Mouse (Mus musculus) CH12.LX (cell line): ENCODE measurements at regions not wholly inside any gene's neighbourhood (a gene's known extent, or its start where the extent isn't known, plus 50 kb on each side); places are given as distances from the start of the nearest gene placed in this dataset.

Experiments
- DNase-seq: peaks from one replicate; pipeline ENCODE4 v3.0.0-alpha.2; 2013; ENCODE audit errors: extremely low read depth
- H3K27ac ChIP-seq: 2 replicates; pipeline ENCODE4 v1.5.1; 2012; ENCODE audit warnings: low read depth, mild to moderate bottlenecking, control low read depth, moderate library complexity; ENCODE audit not compliant: insufficient read depth
- H3K27me3 ChIP-seq: replicated peaks from 2 replicates; pipeline ENCODE3; 2012; ENCODE audit warnings: inconsistent platforms
- H3K36me3 ChIP-seq, 2 experiments: replicated peaks in 1 of 2; 2 replicates each; pipeline versions ENCODE3 to v1.6.1; 2012; ENCODE audit warnings: inconsistent platforms in 1 of 2, low read length in 1 of 2, mild to moderate bottlenecking in 1 of 2, mixed read lengths in 1 of 2, moderate library complexity in 1 of 2; ENCODE audit not compliant: control insufficient read depth in 1 of 2, insufficient read depth in 1 of 2
- H3K4me1 ChIP-seq, 2 experiments: 2 replicates each; pipeline ENCODE4 v1.6.1; 2012; ENCODE audit warnings: inconsistent platforms in 1 of 2, moderate library complexity in 1 of 2; ENCODE audit not compliant: insufficient read depth in 2 of 2, control insufficient read depth in 1 of 2
- H3K4me2 ChIP-seq: 2 replicates; pipeline ENCODE4 v1.6.1; 2012; ENCODE audit warnings: low read depth, mild to moderate bottlenecking, control low read depth; ENCODE audit not compliant: poor library complexity, insufficient read depth, severe bottlenecking
- H3K4me3 ChIP-seq, 3 experiments: fragments of 150-350 bp in 1 of 3; sonication (generic) in 1 of 3; replicated peaks in 1 of 3; 2 replicates each; pipeline versions ENCODE3 to v1.5.1; 2011 to 2012; ENCODE audit warnings: low read depth in 2 of 3, low read length in 2 of 3, mild to moderate bottlenecking in 2 of 3, moderate library complexity in 2 of 3, control low read depth in 1 of 3, improper control_type of control experiment in 1 of 3, inconsistent platforms in 1 of 3, mixed read lengths in 1 of 3; ENCODE audit not compliant: poor library complexity in 1 of 3
- H3K79me2 ChIP-seq: replicated peaks from 2 replicates; pipeline ENCODE4 v1.6.1; 2012; ENCODE audit warnings: mild to moderate bottlenecking, moderate library complexity; ENCODE audit not compliant: control insufficient read depth, poor library complexity, insufficient read depth, severe bottlenecking; ENCODE audit errors: extremely low read depth
- H3K9ac ChIP-seq: 2 replicates; pipeline ENCODE4 v1.6.1; 2012; ENCODE audit warnings: low read depth, mild to moderate bottlenecking, control low read depth, moderate library complexity; ENCODE audit not compliant: insufficient read depth
- H3K9me3 ChIP-seq: replicated peaks from 2 replicates; pipeline ENCODE3; 2012; ENCODE audit warnings: low read length, inconsistent platforms, mixed read lengths
- CHD1 ChIP-seq: IDR thresholded peaks from 2 replicates; pipeline ENCODE4 v1.6.1; 2012; ENCODE audit warnings: low read depth, low read length, improper control_type of control experiment, inconsistent platforms
- ELF1 ChIP-seq: IDR thresholded peaks from 2 replicates; pipeline ENCODE4 v1.6.1; 2014; ENCODE audit warnings: low read depth, mild to moderate bottlenecking, inconsistent platforms, low read length, improper control_type of control experiment
- EP300 ChIP-seq: IDR thresholded peaks from 2 replicates; pipeline ENCODE4 v1.6.1; 2011; ENCODE audit warnings: low read length, improper control_type of control experiment
- GABPA ChIP-seq: IDR thresholded peaks from 2 replicates; pipeline ENCODE4 v1.6.1; 2012; ENCODE audit warnings: low read depth, low read length, improper control_type of control experiment, inconsistent platforms; ENCODE audit not compliant: insufficient replicate concordance
- IRF4 ChIP-seq: IDR thresholded peaks from 2 replicates; pipeline ENCODE4 v1.6.1; 2014; ENCODE audit warnings: low read depth, mild to moderate bottlenecking, inconsistent platforms, low read length, improper control_type of control experiment
- JUN ChIP-seq: IDR thresholded peaks from 2 replicates; pipeline ENCODE4 v1.6.1; 2011; ENCODE audit warnings: low read depth, mild to moderate bottlenecking, low read length, improper control_type of control experiment, moderate library complexity; ENCODE audit not compliant: insufficient read depth
- JUND ChIP-seq: conservative IDR thresholded peaks from 2 replicates; pipeline ENCODE4 v1.6.1; 2011; ENCODE audit warnings: low read depth, low read length, improper control_type of control experiment
- KAT2A ChIP-seq: IDR thresholded peaks from 2 replicates; pipeline ENCODE4 v1.6.1; 2012; ENCODE audit warnings: low read length, improper control_type of control experiment, inconsistent platforms; ENCODE audit not compliant: insufficient replicate concordance
- MAX ChIP-seq: IDR thresholded peaks from 2 replicates; pipeline ENCODE4 v1.6.1; 2011; ENCODE audit warnings: low read length, improper control_type of control experiment
- MEF2A ChIP-seq: IDR thresholded peaks from 2 replicates; pipeline ENCODE4 v1.6.1; 2014; ENCODE audit warnings: low read depth, mild to moderate bottlenecking, inconsistent platforms, low read length, improper control_type of control experiment, borderline replicate concordance
- MXI1 ChIP-seq: IDR thresholded peaks from 2 replicates; pipeline ENCODE4 v1.6.1; 2011; ENCODE audit warnings: mild to moderate bottlenecking, low read depth, low read length, improper control_type of control experiment
- MYC ChIP-seq: IDR thresholded peaks from 2 replicates; pipeline ENCODE4 v1.6.1; 2011; ENCODE audit warnings: low read depth, mild to moderate bottlenecking, improper control_type of control experiment, low read length
- NELFE ChIP-seq: IDR thresholded peaks from 2 replicates; pipeline ENCODE4 v1.6.1; 2011; ENCODE audit warnings: low read depth, low read length, improper control_type of control experiment
- NRF1 ChIP-seq: IDR thresholded peaks from 2 replicates; pipeline ENCODE4 v1.6.1; 2014; ENCODE audit warnings: low read depth, mild to moderate bottlenecking, inconsistent platforms, low read length, improper control_type of control experiment, moderate library complexity
- POLR2A ChIP-seq: IDR thresholded peaks from 2 replicates; pipeline ENCODE4 v1.6.1; 2011; ENCODE audit warnings: low read depth, mild to moderate bottlenecking, improper control_type of control experiment, low read length
- RAD21 ChIP-seq: IDR thresholded peaks from 2 replicates; pipeline ENCODE4 v1.6.1; 2011; ENCODE audit warnings: low read depth, mild to moderate bottlenecking, low read length, improper control_type of control experiment, moderate library complexity
- RCOR1 ChIP-seq: conservative IDR thresholded peaks from 2 replicates; pipeline ENCODE4 v1.6.1; 2012; ENCODE audit warnings: low read depth, mild to moderate bottlenecking, inconsistent platforms, low read length, improper control_type of control experiment
- SMC3 ChIP-seq: IDR thresholded peaks from 2 replicates; pipeline ENCODE4 v1.6.1; 2011; ENCODE audit warnings: low read depth, low read length, improper control_type of control experiment
- TBP ChIP-seq: conservative IDR thresholded peaks from 2 replicates; pipeline ENCODE4 v1.6.1; 2011; ENCODE audit warnings: low read depth, low read length, improper control_type of control experiment
- TCF12 ChIP-seq: IDR thresholded peaks from 2 replicates; pipeline ENCODE4 v1.6.1; 2014; ENCODE audit warnings: low read depth, mild to moderate bottlenecking, inconsistent platforms, low read length, improper control_type of control experiment
- UBTF ChIP-seq: IDR thresholded peaks from 2 replicates; pipeline ENCODE4 v1.6.1; 2012; ENCODE audit warnings: low read depth, mild to moderate bottlenecking, inconsistent platforms, low read length, improper control_type of control experiment, moderate library complexity
- USF1 ChIP-seq: IDR thresholded peaks from 2 replicates; pipeline ENCODE4 v1.6.1; 2014; ENCODE audit warnings: low read depth, mild to moderate bottlenecking, inconsistent platforms, low read length, improper control_type of control experiment
- USF2 ChIP-seq: conservative IDR thresholded peaks from 2 replicates; pipeline ENCODE4 v1.6.1; 2011; ENCODE audit warnings: low read depth, low read length, improper control_type of control experiment
- ZC3H11A ChIP-seq: IDR thresholded peaks from 2 replicates; pipeline ENCODE4 v1.6.1; 2012; ENCODE audit warnings: low read depth, mild to moderate bottlenecking, inconsistent platforms, low read length, improper control_type of control experiment
- ZKSCAN1 ChIP-seq: IDR thresholded peaks from 2 replicates; pipeline ENCODE4 v1.6.1; 2012; ENCODE audit warnings: low read depth, inconsistent platforms, low read length, improper control_type of control experiment, borderline replicate concordance
- dilution Hi-C: fragments of 300-500 bp; cut with MboI; formaldehyde crosslinking; loops from 2 replicates; pipeline ENCODE4 v1.14.3; 2020; ENCODE audit warnings: low sequenced_read_pairs; ENCODE audit not compliant: extremely low pct_unique_long_range_greater_than_20kb, extremely low pct_ligation_motif_present
- in situ Hi-C: fragments of 300-500 bp; cut with MboI; formaldehyde crosslinking; loops from 3 replicates; pipeline ENCODE4 v1.14.3; 2019; ENCODE audit warnings: low sequenced_read_pairs, low pct_ligation_motif_present, low pct_unique_long_range_greater_than_20kb, mixed read lengths

- TF ChIP-seq MYC (no peak), ZKSCAN1 (no peak), KAT2A (no peak), NRF1 (no peak), ELF1 (no peak), POLR2A (no peak), MEF2A (no peak), JUN (no peak), MXI1 (no peak), EP300 (no peak), UBTF (no peak), ZC3H11A (no peak), GABPA (no peak), RAD21 (no peak), NELFE (no peak), TCF12 (no peak)
- no peaks in the 10 kb centered on the region for H3K4me1 ChIP-seq
- H3K36me3 ChIP-seq = no peaks in the 10 kb centered on the region
- H3K4me2 ChIP-seq = no peak overlapping the region
- no peak overlapping the region for H3K4me3 ChIP-seq
- no peak overlapping the region for H3K27ac ChIP-seq
- in situ Hi-C loops = no loop called here
- dilution Hi-C loops = no loop called here
- H3K9me3 ChIP-seq = no peaks in the 10 kb centered on the region
- H3K79me2 ChIP-seq = no peaks in the 10 kb centered on the region
- H3K27me3 ChIP-seq = no peaks in the 10 kb centered on the region
- H3K9ac ChIP-seq = no peak overlapping the region
- DNase-seq = no peak
These were observed 211.3 kb upstream of the Ngly1 start for GRCm38 (mm10) chr14:16037771-16038170.

- H3K27ac ChIP-seq = no peak overlapping the region
- dilution Hi-C loops = no loop called here
These were observed 210.7 kb upstream of the Ngly1 start for GRCm38 (mm10) chr14:16038336-16038735.

More at GRCm38 (mm10) chr14:16038336-16038735, 210.7 kb upstream of the Ngly1 start:
- H3K9me3 ChIP-seq = no peaks in the 10 kb centered on the region
- DNase-seq = no peak
- H3K4me2 ChIP-seq = no peak overlapping the region
- no peaks in the 10 kb centered on the region for H3K27me3 ChIP-seq
- H3K36me3 ChIP-seq = no peaks in the 10 kb centered on the region
- no peaks in the 10 kb centered on the region for H3K79me2 ChIP-seq
- no peak overlapping the region for H3K9ac ChIP-seq
- H3K4me3 ChIP-seq = no peak overlapping the region
- TF ChIP-seq CHD1 (no peak), IRF4 (no peak), UBTF (no peak), RCOR1 (no peak), USF2 (no peak), TCF12 (no peak), NELFE (no peak), SMC3 (no peak), NRF1 (no peak), JUND (no peak), TBP (no peak), POLR2A (no peak), MAX (no peak), JUN (no peak), USF1 (no peak), ELF1 (no peak)
- in situ Hi-C loops = no loop called here
- H3K4me1 ChIP-seq = no peaks in the 10 kb centered on the region
